Mouse (Mus musculus): ENCODE measurements around the gene Fam90a1a. TPM values are rescaled to one million over a fixed set of nuclear protein-coding genes. Genes with fewer than 3 reads are reported as not detected.

The Fam90a1a gene
- total RNA-seq, 2 experiments from 2014 or later = not detected

Other genes with a start within 250 kb of the Fam90a1a start
- not detected for gene Defa24, start 224.2 kb upstream of the Fam90a1a start, total RNA-seq (2021)
- gene Defb50, start 135.2 kb upstream of the Fam90a1a start, total RNA-seq (2021) = not detected
- gene Defb2, start 118.8 kb upstream of the Fam90a1a start, total RNA-seq (2021) = not detected
- not detected for gene Defb10, start 99.8 kb upstream of the Fam90a1a start, total RNA-seq (2021)
- gene Defb9, start 73.3 kb upstream of the Fam90a1a start, total RNA-seq (2021) = not detected
- not detected for gene Defb11, start 52.3 kb upstream of the Fam90a1a start, total RNA-seq (2021)
- gene Defb15, start 26.0 kb upstream of the Fam90a1a start, total RNA-seq (2021) = not detected
- gene Defb35, start 20.4 kb upstream of the Fam90a1a start, total RNA-seq (2021) = not detected
- gene Defb13, start 12.0 kb upstream of the Fam90a1a start, total RNA-seq (2021) = not detected
- not detected for gene Ccdc70, start 11.1 kb downstream of the Fam90a1a start, total RNA-seq (2021)
- gene Atp7b, start 101.6 kb downstream of the Fam90a1a start, total RNA-seq (2021) = 1 to 10 TPM in 1 of 2 experiments, under 1 TPM in 1; 0.76 to 1.4 TPM
- 10 to 100 TPM; 40.6 to 43.2 TPM for gene Alg11, start 102.0 kb downstream of the Fam90a1a start, total RNA-seq (2021)
- gene Nek5, start 166.3 kb downstream of the Fam90a1a start, total RNA-seq (2021) = 1 to 10 TPM; 5.9 to 7.4 TPM
- gene Nek3, start 207.7 kb downstream of the Fam90a1a start, total RNA-seq (2021) = 1 to 10 TPM; 4.6 to 4.9 TPM
- gene Ckap2, start 227.1 kb downstream of the Fam90a1a start, total RNA-seq (2021) = 1 to 10 TPM; 5.2 to 5.6 TPM
- 10 to 100 TPM; 37.5 to 40.4 TPM for gene Vps36, start 234.1 kb downstream of the Fam90a1a start, total RNA-seq (2021)

Data from adrenal gland, postnatal 36 days (tissue).